Mouse (Mus musculus): ENCODE measurements around the gene C1qtnf9.

DNA sequence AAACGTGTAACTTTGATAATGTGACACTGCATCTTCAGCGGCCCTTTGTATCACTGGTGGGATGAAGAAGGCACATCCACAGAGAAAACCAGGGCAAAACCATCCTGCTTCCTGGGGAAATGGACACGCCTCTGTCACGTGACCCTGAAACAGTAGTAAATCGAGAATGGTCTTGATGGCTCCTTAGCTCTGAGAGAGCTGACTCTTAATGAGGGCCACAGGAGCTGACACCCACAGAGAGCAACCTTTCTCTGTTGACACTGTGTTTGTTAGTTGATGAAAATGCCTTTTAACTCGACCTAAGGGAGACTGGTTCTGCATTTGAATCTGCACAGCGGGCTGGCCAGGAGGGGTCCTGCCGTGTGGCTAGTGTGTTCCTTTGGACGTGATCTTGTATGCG lies 6.1 kb upstream of the C1qtnf9 start:
- TF ChIP-seq TCF12 (IDR thresholded peaks at IDR 0.05; ENCODE audit: insufficient read depth, poor library complexity, severe bottlenecking) (no peak), MAX (IDR thresholded peaks at IDR 0.05; ENCODE audit: low read depth) (no peak)
